ENCODE assay signal across 13 mouse cellular contexts in the genomic region with DNA sequence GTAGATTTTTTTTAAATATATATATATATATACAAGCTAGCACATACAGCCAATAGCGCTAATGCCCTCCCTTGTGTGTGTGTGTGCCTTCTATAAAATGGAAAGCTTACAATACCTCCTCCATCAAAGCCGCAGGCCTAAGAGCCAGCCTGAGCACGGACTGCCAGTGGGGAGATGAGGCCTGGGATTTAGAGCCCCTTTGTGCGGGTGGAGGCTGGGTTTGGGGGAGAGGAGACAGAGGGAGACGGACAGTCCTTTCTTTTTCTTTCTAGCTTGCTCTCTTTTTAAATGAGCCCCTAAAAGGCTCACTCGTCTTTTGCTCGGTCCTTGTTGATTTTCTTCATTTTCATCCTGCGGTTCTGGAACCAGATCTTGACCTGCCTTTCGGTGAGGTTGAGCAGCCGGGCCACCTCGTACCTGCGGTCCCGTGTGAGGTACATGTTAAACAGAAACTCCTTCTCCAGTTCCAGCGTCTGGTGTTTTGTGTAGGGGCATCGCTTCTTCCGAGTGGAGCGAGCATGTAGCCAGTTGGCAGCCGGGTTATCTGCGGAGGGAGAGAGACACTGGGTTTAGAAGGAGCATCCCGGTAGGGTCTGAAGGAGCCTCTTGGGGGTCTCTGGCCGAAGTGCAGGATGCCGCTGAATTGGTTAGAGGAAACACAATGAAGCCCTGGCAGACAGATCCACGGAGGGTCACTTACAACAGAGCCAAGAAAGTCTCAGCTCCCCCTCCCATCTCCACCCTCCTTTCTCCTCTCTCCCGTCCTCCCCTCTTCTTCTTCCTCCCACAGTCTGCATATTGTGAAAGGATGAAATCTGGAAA. TPM values are rescaled to one million over a fixed set of nuclear protein-coding genes. Genes with fewer than 3 reads are reported as not detected.
DNase-seq lines count a peak whose midpoint lies in the region; ATAC-seq and TF ChIP-seq lines count a peak whose summit lies in the region.
"Had no signal": no experiment of that assay in that cellular context is flagged by ENCODE, and none has a peak within 500 bp of the region (broad histone marks: within the 10 kb centered on the region; RNA-seq: fewer than 3 reads in every experiment).

No protein-coding gene starts in this region.

- H3K4me2 ChIP-seq in heart, embryonic 15.5 days = no peak overlapping the region
- H3K4me2 ChIP-seq in neural tube, embryonic 13.5 days = peak overlapping the region; percentile 97
- H3K4me2 ChIP-seq: hindbrain, embryonic 15.5 days had no signal

- ATAC-seq in heart, embryonic 15.5 days (replicated peaks; ENCODE audit: insufficient number of reproducible peaks, insufficient read depth, low FRiP score, low read depth) = no peak
- ATAC-seq in neural tube, embryonic 13.5 days (ENCODE audit: low read depth) = no peak

- no peaks in the 10 kb centered on the region for H3K36me3 ChIP-seq in heart, embryonic 15.5 days
- no peaks in the 10 kb centered on the region for H3K36me3 ChIP-seq in neural tube, embryonic 13.5 days
- H3K36me3 ChIP-seq: hindbrain, embryonic 15.5 days had no signal

- no peaks in the 10 kb centered on the region for H3K9me3 ChIP-seq in heart, embryonic 15.5 days (replicated peaks)
- H3K9me3 ChIP-seq in neural tube, embryonic 13.5 days = no peaks in the 10 kb centered on the region
- H3K9me3 ChIP-seq: hindbrain, embryonic 15.5 days had no signal

- no peak for TF ChIP-seq POLR2A in embryonic fibroblast, embryonic 13.5 days (IDR thresholded peaks at IDR 0.05; ENCODE audit: low read depth, low read length)

- H3K4me3 ChIP-seq in heart, embryonic 15.5 days = peak overlapping the region; percentile 14
- peak overlapping the region; percentile 74 for H3K4me3 ChIP-seq in embryonic fibroblast, embryonic 13.5 days (ENCODE audit: insufficient read depth, low read length)
- H3K4me3 ChIP-seq in neural tube, embryonic 13.5 days = peak overlapping the region; percentile 96
- H3K4me3 ChIP-seq: erythroblast, embryonic 14.5 days; hindbrain, embryonic 15.5 days; left cerebral cortex, adult 2 months had no signal

- TF ChIP-seq CTCF in embryonic fibroblast, embryonic 13.5 days (IDR thresholded peaks at IDR 0.05; ENCODE audit: borderline replicate concordance, insufficient read depth, low read length) = no peak

- WGBS in heart, embryonic 15.5 days = 5% methylated on average over 24 of the region's 24 CpGs
- 1% methylated on average over 24 of the region's 24 CpGs for WGBS in neural tube, embryonic 13.5 days

- no peak overlapping the region for H3K27ac ChIP-seq in heart, embryonic 15.5 days
- peak overlapping the region; percentile 32; the same call in 1 of the 2 replicates for H3K27ac ChIP-seq in embryonic fibroblast, embryonic 13.5 days (ENCODE audit: insufficient read depth, low read length)
- H3K27ac ChIP-seq in neural tube, embryonic 13.5 days (replicated peaks) = peak overlapping the region; percentile 100
- H3K27ac ChIP-seq: hindbrain, embryonic 15.5 days; left cerebral cortex, adult 2 months had no signal

- peaks cover 16% of the 10 kb centered on the region for H3K4me1 ChIP-seq in heart, embryonic 15.5 days (replicated peaks)
- no peaks in the 10 kb centered on the region for H3K4me1 ChIP-seq in embryonic fibroblast, embryonic 13.5 days (ENCODE audit: control insufficient read depth, insufficient read depth, low read length)
- H3K4me1 ChIP-seq in neural tube, embryonic 13.5 days (replicated peaks) = peaks cover 51% of the 10 kb centered on the region

- peaks cover 97% of the 10 kb centered on the region for H3K27me3 ChIP-seq in heart, embryonic 15.5 days
- no peaks in the 10 kb centered on the region for H3K27me3 ChIP-seq in neural tube, embryonic 13.5 days

- no peak for DNase-seq in heart, postnatal 25 days (ENCODE audit: low spot score)
- peak; percentile 33 to 39 for DNase-seq in kidney, postnatal 25 days
- DNase-seq in layer of hippocampus, adult 9-10 months (ENCODE audit: low spot score) = no peak
- no peak for DNase-seq in cerebellum, adult 11-12 months
- no peak for DNase-seq in spleen, postnatal 4 days (ENCODE audit: low spot score in 2 of 2)
- DNase-seq: spleen, adult 18-20 months had no signal

- intact Hi-C loops in heart, postnatal 25 days (cut with DNase I) = loop anchor here (10.0 kb wide), 1 partner anchor 839 kb away; no protein-coding TSS in a partner anchor

- H3K9ac ChIP-seq in heart, embryonic 15.5 days = no peak overlapping the region
- H3K9ac ChIP-seq in neural tube, embryonic 13.5 days = peak overlapping the region; percentile 100
- H3K9ac ChIP-seq: hindbrain, embryonic 15.5 days had no signal

RNA-seq across cellular contexts. Expression of a gene that starts 2.5 kb away (rescaled TPM):
- 0.54 and 1.4 TPM in 2 replicates for polyA plus RNA-seq in heart, embryonic 15.5 days (2015; fragmentation: Nextera tagmentation; extraction: Ambion mirVana)
- under 1 TPM; 0.31 to 0.44 TPM for total RNA-seq in heart, postnatal 25 days (2021)
- 15.8 and 21.6 TPM in 2 replicates for polyA plus RNA-seq in embryonic fibroblast, embryonic 13.5 days (2011; ENCODE audit: insufficient read length, low read depth, missing spikeins)
- polyA plus RNA-seq in neural tube, embryonic 13.5 days (2015; fragmentation: Nextera tagmentation; extraction: Ambion mirVana) = 117 and 125 TPM in 2 replicates
- total RNA-seq: left cerebral cortex, adult 2 months had no signal

RNA-seq across cellular contexts. Expression of a gene that starts 6.7 kb away (rescaled TPM):
- 0.13 and 0.24 TPM in 2 replicates for polyA plus RNA-seq in heart, embryonic 15.5 days (2015; fragmentation: Nextera tagmentation; extraction: Ambion mirVana)
- not detected for total RNA-seq in heart, postnatal 25 days (2021)
- polyA plus RNA-seq in embryonic fibroblast, embryonic 13.5 days (2011; ENCODE audit: insufficient read length, low read depth, missing spikeins) = 9.9 and 13.6 TPM in 2 replicates
- polyA plus RNA-seq in neural tube, embryonic 13.5 days (2015; fragmentation: Nextera tagmentation; extraction: Ambion mirVana) = 125 and 130 TPM in 2 replicates
- total RNA-seq: left cerebral cortex, adult 2 months had no signal
- polyA plus RNA-seq: erythroblast, embryonic 14.5 days had no signal

RNA-seq across cellular contexts. Expression of a gene that starts 11.0 kb away (rescaled TPM):
- polyA plus RNA-seq in heart, embryonic 15.5 days (2015; fragmentation: Nextera tagmentation; extraction: Ambion mirVana) = not detected in 2 replicates
- not detected for total RNA-seq in heart, postnatal 25 days (2021)
- 0.89 TPM in 1 of 2 replicates, not detected in the other for polyA plus RNA-seq in embryonic fibroblast, embryonic 13.5 days (2011; ENCODE audit: insufficient read length, low read depth, missing spikeins)
- not detected in 2 replicates for polyA plus RNA-seq in neural tube, embryonic 13.5 days (2015; fragmentation: Nextera tagmentation; extraction: Ambion mirVana)
- total RNA-seq: common myeloid progenitor, adult 5-6 weeks; left cerebral cortex, adult 2 months had no signal
- polyA plus RNA-seq: erythroblast, embryonic 14.5 days; hindbrain, embryonic 15.5 days had no signal

RNA-seq across cellular contexts. Expression of a gene that starts 11.0 kb away (rescaled TPM):
- 0.89 and 2.4 TPM in 2 replicates for polyA plus RNA-seq in heart, embryonic 15.5 days (2015; fragmentation: Nextera tagmentation; extraction: Ambion mirVana)
- 1 to 10 TPM in 1 of 2 experiments, under 1 TPM in 1; 0.48 to 1.0 TPM for total RNA-seq in heart, postnatal 25 days (2021)
- 10.2 and 13.5 TPM in 2 replicates for polyA plus RNA-seq in embryonic fibroblast, embryonic 13.5 days (2011; ENCODE audit: insufficient read length, low read depth, missing spikeins)
- polyA plus RNA-seq in neural tube, embryonic 13.5 days (2015; fragmentation: Nextera tagmentation; extraction: Ambion mirVana) = 13.9 and 16.4 TPM in 2 replicates
- total RNA-seq: left cerebral cortex, adult 2 months had no signal
- polyA plus RNA-seq: erythroblast, embryonic 14.5 days had no signal

RNA-seq across cellular contexts. Expression of a gene that starts 15.6 kb away (rescaled TPM):
- 0.27 TPM in 1 of 2 replicates, not detected in the other for polyA plus RNA-seq in heart, embryonic 15.5 days (2015; fragmentation: Nextera tagmentation; extraction: Ambion mirVana)
- total RNA-seq in heart, postnatal 25 days (2021) = not detected
- 2.8 and 4.2 TPM in 2 replicates for polyA plus RNA-seq in embryonic fibroblast, embryonic 13.5 days (2011; ENCODE audit: insufficient read length, low read depth, missing spikeins)
- polyA plus RNA-seq in neural tube, embryonic 13.5 days (2015; fragmentation: Nextera tagmentation; extraction: Ambion mirVana) = 20.3 and 25.8 TPM in 2 replicates
- total RNA-seq: common myeloid progenitor, adult 5-6 weeks; left cerebral cortex, adult 2 months had no signal
- polyA plus RNA-seq: erythroblast, embryonic 14.5 days had no signal

Comparison
In these comparisons a context has a peak if more than half of its experiments do, and no peak if none do; other contexts are left out.
1. H3K4me3 ChIP-seq: peak in every context shown above with its lines; median percentile 96 in neural tube, embryonic 13.5 days; 74 in embryonic fibroblast, embryonic 13.5 days; 14 in heart, embryonic 15.5 days.
2. DNase-seq: peak in kidney, postnatal 25 days (2 of 2); none in heart, postnatal 25 days (single experiment), layer of hippocampus, adult 9-10 months (single experiment), cerebellum, adult 11-12 months (single experiment) and spleen, postnatal 4 days (0 of 2).